ENCODE assay signal across 18 mouse cellular contexts in genomic region chr5:38862288-38862985, GRCm38 (mm10). TPM values are rescaled to one million over a fixed set of nuclear protein-coding genes. Genes with fewer than 3 reads are reported as not detected.
DNase-seq lines count a peak whose midpoint lies in the region; ATAC-seq and TF ChIP-seq lines count a peak whose summit lies in the region.
"Had no signal": no experiment of that assay in that cellular context is flagged by ENCODE, and none has a peak within 500 bp of the region (broad histone marks: within the 10 kb centered on the region; RNA-seq: fewer than 3 reads in every experiment).

No protein-coding gene starts in this region.

- no peak overlapping the region for H3K4me3 ChIP-seq in midbrain, embryonic 11.5 days (ENCODE audit: low read depth, low read length)
- no peak overlapping the region for H3K4me3 ChIP-seq in midbrain, embryonic 16.5 days (ENCODE audit: low read depth, low read length)
- H3K4me3 ChIP-seq in forebrain, postnatal 0 days (ENCODE audit: low read depth, low read length): no peak overlapping the region
- no peak overlapping the region for H3K4me3 ChIP-seq in midbrain, postnatal 0 days (ENCODE audit: low read depth, low read length)
- H3K4me3 ChIP-seq: embryonic facial prominence, embryonic 13.5 days; limb, embryonic 12.5 days; myocyte had no signal

- H3K27me3 ChIP-seq in midbrain, embryonic 11.5 days (ENCODE audit: control insufficient read depth, insufficient read depth, low read length): no peaks in the 10 kb centered on the region
- H3K27me3 ChIP-seq in midbrain, embryonic 16.5 days (ENCODE audit: control insufficient read depth, insufficient read depth, low read depth, low read length): no peaks in the 10 kb centered on the region
- H3K27me3 ChIP-seq in forebrain, postnatal 0 days (ENCODE audit: insufficient read depth, low read length): no peaks in the 10 kb centered on the region
- no peaks in the 10 kb centered on the region for H3K27me3 ChIP-seq in midbrain, postnatal 0 days (ENCODE audit: insufficient read depth, low read length)
- H3K27me3 ChIP-seq: embryonic facial prominence, embryonic 13.5 days; Patski had no signal

- no peak overlapping the region for H3K27ac ChIP-seq in midbrain, embryonic 11.5 days (ENCODE audit: low read depth, low read length)
- no peak overlapping the region for H3K27ac ChIP-seq in midbrain, embryonic 16.5 days (ENCODE audit: low read length)
- no peak overlapping the region for H3K27ac ChIP-seq in forebrain, postnatal 0 days (ENCODE audit: low read depth, low read length)
- H3K27ac ChIP-seq in midbrain, postnatal 0 days (ENCODE audit: low read depth, low read length): no peak overlapping the region
- H3K27ac ChIP-seq: embryonic facial prominence, embryonic 13.5 days; limb, embryonic 12.5 days; macrophage had no signal

- H3K36me3 ChIP-seq in midbrain, embryonic 11.5 days (ENCODE audit: control insufficient read depth, insufficient read depth, low read length): no peaks in the 10 kb centered on the region
- no peaks in the 10 kb centered on the region for H3K36me3 ChIP-seq in midbrain, embryonic 16.5 days (ENCODE audit: control insufficient read depth, insufficient read depth, low read length)
- no peaks in the 10 kb centered on the region for H3K36me3 ChIP-seq in forebrain, postnatal 0 days (ENCODE audit: insufficient read depth)
- no peaks in the 10 kb centered on the region for H3K36me3 ChIP-seq in midbrain, postnatal 0 days (ENCODE audit: insufficient read depth, low read length)
- H3K36me3 ChIP-seq: embryonic facial prominence, embryonic 13.5 days; limb, embryonic 12.5 days had no signal

- 74% methylated on average over 13 of the region's 13 CpGs for WGBS in midbrain, embryonic 11.5 days
- WGBS in midbrain, embryonic 16.5 days: 65% methylated on average over 13 of the region's 13 CpGs
- WGBS in forebrain, postnatal 0 days: 57% methylated on average over 13 of the region's 13 CpGs
- 64% methylated on average over 13 of the region's 13 CpGs for WGBS in midbrain, postnatal 0 days

- H3K9ac ChIP-seq in midbrain, embryonic 11.5 days (ENCODE audit: low read length): no peak overlapping the region
- no peak overlapping the region for H3K9ac ChIP-seq in midbrain, embryonic 16.5 days (ENCODE audit: low read depth, low read length)
- no peak overlapping the region for H3K9ac ChIP-seq in forebrain, postnatal 0 days
- H3K9ac ChIP-seq in midbrain, postnatal 0 days (replicated peaks; ENCODE audit: low read length, poor library complexity, severe bottlenecking): no peak overlapping the region
- H3K9ac ChIP-seq: embryonic facial prominence, embryonic 13.5 days; limb, embryonic 12.5 days; liver, postnatal 0 days had no signal

- TF ChIP-seq CTCF in forebrain, postnatal 0 days (IDR thresholded peaks at IDR 0.05; ENCODE audit: low read depth): no peak
- TF ChIP-seq CTCF in midbrain, postnatal 0 days (IDR thresholded peaks at IDR 0.05): no peak

- no peaks in the 10 kb centered on the region for H3K9me3 ChIP-seq in midbrain, embryonic 11.5 days (ENCODE audit: control insufficient read depth, low read length)
- H3K9me3 ChIP-seq in midbrain, embryonic 16.5 days (replicated peaks; ENCODE audit: control insufficient read depth, low read length, poor library complexity, severe bottlenecking): no peaks in the 10 kb centered on the region
- H3K9me3 ChIP-seq in forebrain, postnatal 0 days (ENCODE audit: low read length): no peaks in the 10 kb centered on the region
- H3K9me3 ChIP-seq in midbrain, postnatal 0 days (ENCODE audit: low read length): no peaks in the 10 kb centered on the region
- H3K9me3 ChIP-seq: embryonic facial prominence, embryonic 13.5 days; limb, embryonic 12.5 days had no signal

- DNase-seq in midbrain, embryonic 11.5 days (ENCODE audit: low spot score, missing footprints): no peak
- peak; percentile 78 for DNase-seq in cerebellum, adult 8-10 months
- no peak for DNase-seq in forebrain, postnatal 0 days
- peak; percentile 8 for DNase-seq in midbrain, postnatal 0 days (ENCODE audit: low spot score)
- no peak for DNase-seq in spleen, postnatal 10 days (ENCODE audit: low spot score in 2 of 2)
- DNase-seq in kidney, adult 9 months: no peak
- DNase-seq in urinary bladder, postnatal 36 days (ENCODE audit: low spot score in 2 of 2): no peak
- DNase-seq: adrenal gland, adult 8-10 months; heart, postnatal 10 days; kidney, adult 8-10 months; liver, postnatal 0 days; thymus, adult 2 months had no signal

- H3K4me1 ChIP-seq in midbrain, embryonic 11.5 days (ENCODE audit: control insufficient read depth, insufficient read depth, low read length): no peaks in the 10 kb centered on the region
- no peaks in the 10 kb centered on the region for H3K4me1 ChIP-seq in midbrain, embryonic 16.5 days (ENCODE audit: control insufficient read depth, insufficient read depth, low read length)
- peaks cover 3% of the 10 kb centered on the region; the same call in 1 of the 2 replicates for H3K4me1 ChIP-seq in forebrain, postnatal 0 days (ENCODE audit: insufficient read depth)
- H3K4me1 ChIP-seq in midbrain, postnatal 0 days (ENCODE audit: insufficient read depth, low read length): no peaks in the 10 kb centered on the region

- ATAC-seq in midbrain, embryonic 11.5 days (ENCODE audit: low FRiP score): 0 out of 2 replicates have a peak, but pooled peaks have one; percentile 19
- no peak for ATAC-seq in midbrain, embryonic 16.5 days
- peak; percentile 55 for ATAC-seq in forebrain, postnatal 0 days
- no peak for ATAC-seq in midbrain, postnatal 0 days (ENCODE audit: low FRiP score)
- ATAC-seq: liver, postnatal 0 days; Patski had no signal

- no peak overlapping the region for H3K4me2 ChIP-seq in midbrain, embryonic 11.5 days
- H3K4me2 ChIP-seq in midbrain, embryonic 16.5 days (ENCODE audit: low read length): no peak overlapping the region
- no peak overlapping the region for H3K4me2 ChIP-seq in forebrain, postnatal 0 days (ENCODE audit: low read depth)
- no peak overlapping the region for H3K4me2 ChIP-seq in midbrain, postnatal 0 days (ENCODE audit: low read depth, low read length, poor library complexity, severe bottlenecking)
- H3K4me2 ChIP-seq: embryonic facial prominence, embryonic 13.5 days; limb, embryonic 12.5 days had no signal

RNA-seq across cellular contexts. Expression of gene Clnk, which starts 14.2 kb away (rescaled TPM):
- 0.18 and 0.22 TPM in 2 replicates for polyA plus RNA-seq in midbrain, embryonic 11.5 days (2014; fragmentation: Nextera tagmentation; extraction: Ambion mirVana)
- 0.14 and 0.16 TPM in 2 replicates for polyA plus RNA-seq in midbrain, embryonic 16.5 days (2015; fragmentation: Nextera tagmentation; extraction: Ambion mirVana)
- 0.38 TPM in 1 of 2 replicates, not detected in the other for total RNA-seq in forebrain, postnatal 0 days (2014; rRNA removed)
- polyA plus RNA-seq in forebrain, postnatal 0 days (2015; fragmentation: Nextera tagmentation; extraction: Ambion mirVana): 0.08 TPM in 2 replicates
- not detected in 2 replicates for total RNA-seq in midbrain, postnatal 0 days (2014; rRNA removed)
- 0.10 and 0.11 TPM in 2 replicates for polyA plus RNA-seq in midbrain, postnatal 0 days (2015; fragmentation: Nextera tagmentation; extraction: Ambion mirVana)
- total RNA-seq: heart, postnatal 10 days had no signal
- polyA plus RNA-seq: embryonic facial prominence, embryonic 13.5 days; limb, embryonic 12.5 days; macrophage; myocyte; Patski had no signal

Comparison
In these comparisons a context has a peak if more than half of its experiments do, and no peak if none do; other contexts are left out.
1. ATAC-seq: peak in midbrain, embryonic 11.5 days (single experiment) and forebrain, postnatal 0 days (single experiment); none in midbrain, embryonic 16.5 days (single experiment) and midbrain, postnatal 0 days (single experiment).
2. DNase-seq: peak in cerebellum, adult 8-10 months (single experiment) and midbrain, postnatal 0 days (single experiment); none in midbrain, embryonic 11.5 days (single experiment), forebrain, postnatal 0 days (single experiment), spleen, postnatal 10 days (0 of 2), kidney, adult 9 months (single experiment) and urinary bladder, postnatal 36 days (0 of 2).